Mouse (Mus musculus): Measurements from ENCODE around the gene Myo5c. TPM values are rescaled to one million over a fixed set of nuclear protein-coding genes. Genes with fewer than 3 reads are reported as not detected.

Myo5c gene
- total RNA-seq, 1 experiment from 2014 or later = 12.1 TPM

- no peak for ATAC-seq (replicated peaks in 1 of 2; ENCODE audit: insufficient read depth in 1 of 2, low FRiP score in 2 of 2, low TSS enrichment in 1 of 2, low read depth in 1 of 2, poor library complexity in 2 of 2, severe bottlenecking in 2 of 2)
Measured at GRCm38 (mm10) chr9:75306126-75306898, 74.5 kb downstream of the Myo5c start, which contains the start of gene Gnb5. Gene Gnb5, plus strand, starts transcription at chr9:75306288.

- no peak for ATAC-seq (replicated peaks in 1 of 2; ENCODE audit: insufficient read depth in 1 of 2, low FRiP score in 2 of 2, low TSS enrichment in 1 of 2, low read depth in 1 of 2, poor library complexity in 2 of 2, severe bottlenecking in 2 of 2)
Measured at GRCm38 (mm10) chr9:75307015-75307414, 75.2 kb downstream of the Myo5c start.

- ATAC-seq (replicated peaks in 1 of 2; ENCODE audit: insufficient read depth in 1 of 2, low FRiP score in 2 of 2, low TSS enrichment in 1 of 2, low read depth in 1 of 2, poor library complexity in 2 of 2, severe bottlenecking in 2 of 2) = no peak
Measured at GRCm38 (mm10) chr9:75308621-75309020, 76.8 kb downstream of the Myo5c start.

- no peak; a peak in 1 of 4 replicates for ATAC-seq (replicated peaks in 1 of 2; ENCODE audit: insufficient read depth in 1 of 2, low FRiP score in 2 of 2, low TSS enrichment in 1 of 2, low read depth in 1 of 2, poor library complexity in 2 of 2, severe bottlenecking in 2 of 2)
Measured at GRCm38 (mm10) chr9:75312008-75312407, 80.2 kb downstream of the Myo5c start.

- ATAC-seq (replicated peaks in 1 of 2; ENCODE audit: insufficient read depth in 1 of 2, low FRiP score in 2 of 2, low TSS enrichment in 1 of 2, low read depth in 1 of 2, poor library complexity in 2 of 2, severe bottlenecking in 2 of 2) = no peak
Measured at GRCm38 (mm10) chr9:75313138-75313831, 81.5 kb downstream of the Myo5c start.

GRCm38 (mm10) chr9:75313832-75314516 lies 82.2 kb downstream of the Myo5c start:
- ATAC-seq (replicated peaks in 1 of 2; ENCODE audit: insufficient read depth in 1 of 2, low FRiP score in 2 of 2, low TSS enrichment in 1 of 2, low read depth in 1 of 2, poor library complexity in 2 of 2, severe bottlenecking in 2 of 2) = peak; percentile 83 to 85

- no peak for ATAC-seq (replicated peaks in 1 of 2; ENCODE audit: insufficient read depth in 1 of 2, low FRiP score in 2 of 2, low TSS enrichment in 1 of 2, low read depth in 1 of 2, poor library complexity in 2 of 2, severe bottlenecking in 2 of 2)
Measured at GRCm38 (mm10) chr9:75314517-75315105, 82.8 kb downstream of the Myo5c start.

GRCm38 (mm10) chr9:75315238-75315637 lies 83.4 kb downstream of the Myo5c start:
- no peak for ATAC-seq (replicated peaks in 1 of 2; ENCODE audit: insufficient read depth in 1 of 2, low FRiP score in 2 of 2, low TSS enrichment in 1 of 2, low read depth in 1 of 2, poor library complexity in 2 of 2, severe bottlenecking in 2 of 2)

GRCm38 (mm10) chr9:75316771-75317170 lies 85.0 kb downstream of the Myo5c start:
- no peak for ATAC-seq (replicated peaks in 1 of 2; ENCODE audit: insufficient read depth in 1 of 2, low FRiP score in 2 of 2, low TSS enrichment in 1 of 2, low read depth in 1 of 2, poor library complexity in 2 of 2, severe bottlenecking in 2 of 2)

GRCm38 (mm10) chr9:75318196-75318595 lies 86.4 kb downstream of the Myo5c start:
- ATAC-seq (replicated peaks in 1 of 2; ENCODE audit: insufficient read depth in 1 of 2, low FRiP score in 2 of 2, low TSS enrichment in 1 of 2, low read depth in 1 of 2, poor library complexity in 2 of 2, severe bottlenecking in 2 of 2) = no peak

- ATAC-seq (replicated peaks in 1 of 2; ENCODE audit: insufficient read depth in 1 of 2, low FRiP score in 2 of 2, low TSS enrichment in 1 of 2, low read depth in 1 of 2, poor library complexity in 2 of 2, severe bottlenecking in 2 of 2) = no peak
Measured at GRCm38 (mm10) chr9:75319365-75319764, 87.5 kb downstream of the Myo5c start.

- no peak for ATAC-seq (replicated peaks in 1 of 2; ENCODE audit: insufficient read depth in 1 of 2, low FRiP score in 2 of 2, low TSS enrichment in 1 of 2, low read depth in 1 of 2, poor library complexity in 2 of 2, severe bottlenecking in 2 of 2)
Measured at GRCm38 (mm10) chr9:75322099-75322885, 90.5 kb downstream of the Myo5c start.

- ATAC-seq (replicated peaks in 1 of 2; ENCODE audit: insufficient read depth in 1 of 2, low FRiP score in 2 of 2, low TSS enrichment in 1 of 2, low read depth in 1 of 2, poor library complexity in 2 of 2, severe bottlenecking in 2 of 2) = no peak
Measured at GRCm38 (mm10) chr9:75328047-75328446, 96.2 kb downstream of the Myo5c start.

- ATAC-seq (replicated peaks in 1 of 2; ENCODE audit: insufficient read depth in 1 of 2, low FRiP score in 2 of 2, low TSS enrichment in 1 of 2, low read depth in 1 of 2, poor library complexity in 2 of 2, severe bottlenecking in 2 of 2) = no peak
Measured at GRCm38 (mm10) chr9:75330821-75331220, 99.0 kb downstream of the Myo5c start.

GRCm38 (mm10) chr9:75334440-75334839 lies 102.6 kb downstream of the Myo5c start:
- ATAC-seq (replicated peaks in 1 of 2; ENCODE audit: insufficient read depth in 1 of 2, low FRiP score in 2 of 2, low TSS enrichment in 1 of 2, low read depth in 1 of 2, poor library complexity in 2 of 2, severe bottlenecking in 2 of 2) = no peak

- no peak for ATAC-seq (replicated peaks in 1 of 2; ENCODE audit: insufficient read depth in 1 of 2, low FRiP score in 2 of 2, low TSS enrichment in 1 of 2, low read depth in 1 of 2, poor library complexity in 2 of 2, severe bottlenecking in 2 of 2)
Measured at GRCm38 (mm10) chr9:75338016-75338415, 106.2 kb downstream of the Myo5c start.

- peak; percentile 37 to 69; a peak in 2 of 4 replicates for ATAC-seq (replicated peaks in 1 of 2; ENCODE audit: insufficient read depth in 1 of 2, low FRiP score in 2 of 2, low TSS enrichment in 1 of 2, low read depth in 1 of 2, poor library complexity in 2 of 2, severe bottlenecking in 2 of 2)
Measured at GRCm38 (mm10) chr9:75342433-75342832, 110.6 kb downstream of the Myo5c start.

Measured in hematopoietic stem cell, adult 5-6 weeks (primary cell).